Mouse (Mus musculus) ES-Bruce4 (cell line): ENCODE measurements around the gene Siae.

Experiments used
- EP300 ChIP-seq: IDR thresholded peaks from 2 replicates; pipeline ENCODE4 v1.6.1; 2011; ENCODE audit warnings: low read depth, low read length; ENCODE audit not compliant: insufficient read depth
- POLR2A ChIP-seq: IDR thresholded peaks from one replicate; pipeline ENCODE4 v1.8.1; 2011; ENCODE audit warnings: low read length; ENCODE audit not compliant: insufficient read depth

- no peak for TF ChIP-seq EP300
- TF ChIP-seq POLR2A, result no peak
Observed at GRCm38 (mm10) chr9:37514456-37514855, 41.0 kb upstream of the Siae start.
